Mouse (Mus musculus): ENCODE data around the gene Akap2.

The Akap2 gene

DNA sequence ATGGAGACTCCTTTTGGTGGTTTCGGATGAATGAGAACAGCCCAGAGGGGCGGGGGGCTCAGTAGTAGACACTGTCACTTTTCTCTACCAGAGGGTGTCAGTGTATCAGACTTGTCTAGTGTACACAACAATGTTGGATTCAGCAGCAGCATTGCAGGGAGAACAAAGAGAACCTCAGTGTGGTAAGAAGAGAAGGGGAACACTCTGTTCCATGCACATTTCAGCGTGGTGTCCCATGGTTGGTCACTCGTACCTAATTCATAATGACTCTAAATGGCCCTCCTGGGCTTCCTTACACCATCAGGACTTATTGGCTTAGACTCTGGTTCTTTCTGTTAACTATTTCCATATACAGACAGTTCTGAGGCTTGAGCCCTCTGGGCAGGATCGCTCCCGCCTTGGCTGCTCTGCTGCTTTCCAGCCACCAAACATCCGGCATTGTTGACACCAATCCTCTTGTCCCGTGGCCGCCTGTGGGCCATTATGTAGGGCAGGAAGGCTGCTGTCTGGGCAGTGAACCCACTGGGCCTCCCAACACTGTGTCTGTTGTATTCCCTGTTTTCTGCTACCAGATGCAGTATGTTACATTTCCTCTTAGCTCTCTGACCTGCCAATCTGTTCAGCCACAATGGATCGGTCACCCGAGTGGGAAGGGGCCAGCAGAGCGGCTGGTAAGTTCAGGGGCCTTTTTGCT lies 19.4 kb upstream of the Akap2 start:
- in situ Hi-C loops (cut with MboI; ENCODE audit: low sequenced_read_pairs), result no loop called here

DNA sequence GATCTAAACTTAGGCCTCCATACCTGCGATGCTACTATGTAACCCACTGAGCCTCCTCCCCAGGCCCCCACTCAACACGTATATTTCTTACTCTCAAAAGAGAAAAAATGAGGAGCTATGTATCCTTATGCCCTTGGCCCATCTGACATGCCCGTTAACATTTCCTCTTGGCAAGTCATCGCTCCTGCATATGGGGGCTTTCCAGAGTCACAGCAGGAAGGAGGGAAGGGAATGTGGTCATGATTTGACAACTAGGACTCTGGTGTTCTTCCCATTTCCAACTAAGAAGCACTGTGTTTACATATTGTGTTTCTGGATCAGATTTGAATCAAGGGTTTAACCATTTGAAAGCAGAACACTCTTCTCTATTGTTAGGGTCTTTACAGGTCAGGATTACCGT lies 15.9 kb upstream of the Akap2 start:
- in situ Hi-C loops (cut with MboI; ENCODE audit: low sequenced_read_pairs), result no loop called here

DNA sequence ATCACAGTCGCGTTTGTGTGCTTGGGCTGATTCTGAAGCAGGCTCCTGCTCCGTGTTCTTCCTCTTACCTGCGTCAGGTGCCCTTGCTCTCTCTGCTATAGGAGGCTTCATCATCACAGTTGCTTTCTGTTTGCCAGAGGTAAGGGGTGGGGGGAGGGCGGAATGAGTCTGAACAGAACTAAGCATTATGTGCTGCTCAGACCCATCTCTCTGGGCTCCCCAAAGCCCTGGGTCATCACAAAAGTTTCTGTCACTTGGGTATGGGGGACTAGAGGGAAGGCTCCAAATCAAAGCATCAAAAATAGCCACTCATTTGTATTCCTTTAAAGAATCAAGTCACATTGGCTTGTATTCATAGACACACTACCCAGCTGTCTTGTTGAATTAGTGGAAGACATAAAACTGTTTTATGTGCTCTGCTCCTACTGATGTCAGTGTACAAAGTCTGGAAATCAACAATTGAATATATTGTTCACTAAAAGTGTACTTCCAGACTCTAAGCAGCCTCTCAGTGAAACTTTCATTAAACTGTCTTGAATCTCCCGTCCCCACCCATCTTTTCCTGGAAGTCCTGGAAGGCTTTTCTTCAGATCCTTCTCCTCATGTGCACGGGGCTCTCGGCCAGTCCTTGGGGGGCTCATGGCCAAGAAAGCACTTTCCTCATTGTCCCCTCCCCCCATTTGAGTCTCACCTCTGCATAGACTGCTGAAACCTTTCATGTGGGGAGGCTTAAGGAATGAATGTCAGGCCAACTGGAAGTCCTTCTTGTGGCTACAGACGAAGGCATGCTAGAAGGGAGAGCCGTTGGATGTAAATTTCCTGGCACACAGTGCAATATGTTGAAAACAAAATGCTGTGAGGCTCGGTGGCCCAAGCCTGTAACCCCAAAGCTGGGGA lies 13.6 kb upstream of the Akap2 start:
- in situ Hi-C loops (cut with MboI; ENCODE audit: low sequenced_read_pairs), result no loop called here

DNA sequence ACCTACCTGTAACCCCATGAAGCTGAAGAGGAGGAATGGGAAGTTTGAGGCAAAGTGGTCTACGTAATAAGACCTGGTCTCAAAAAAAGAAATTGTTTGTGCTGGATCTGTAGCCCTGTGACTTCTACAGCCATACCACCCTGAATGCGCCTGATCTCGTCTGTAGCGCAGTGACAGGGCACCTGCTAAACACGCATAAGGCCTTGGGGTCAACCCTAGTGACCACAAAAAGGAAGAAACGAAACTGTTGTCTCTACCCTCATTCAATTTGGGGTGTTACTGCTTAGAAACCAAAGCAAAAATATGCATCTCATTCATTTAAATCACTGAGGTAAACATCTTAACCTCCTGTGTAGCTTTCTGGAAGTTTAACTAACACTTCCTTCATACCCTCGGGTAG lies 12.9 kb upstream of the Akap2 start:
- in situ Hi-C loops (cut with MboI; ENCODE audit: low sequenced_read_pairs), result no loop called here

DNA sequence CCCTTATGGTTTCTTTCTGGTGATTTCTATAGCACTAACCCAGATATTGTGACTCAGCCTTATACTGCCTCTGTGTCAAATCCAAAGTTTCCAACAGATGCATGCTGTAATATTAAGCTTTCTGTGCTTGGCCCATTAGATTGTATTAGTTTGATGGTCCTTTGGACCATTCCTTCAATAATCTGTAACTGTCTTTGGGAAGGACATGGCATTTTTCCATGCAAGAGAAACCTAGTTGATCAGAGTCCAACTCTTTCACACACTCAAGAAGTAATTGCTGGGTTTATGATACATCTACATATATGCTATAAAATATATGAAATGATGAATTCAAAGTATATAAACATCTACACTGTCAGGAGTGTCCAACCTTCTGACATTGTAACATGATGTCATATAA lies 1.6 kb upstream of the Akap2 start:
- in situ Hi-C loops (cut with MboI; ENCODE audit: low sequenced_read_pairs), result no loop called here

DNA sequence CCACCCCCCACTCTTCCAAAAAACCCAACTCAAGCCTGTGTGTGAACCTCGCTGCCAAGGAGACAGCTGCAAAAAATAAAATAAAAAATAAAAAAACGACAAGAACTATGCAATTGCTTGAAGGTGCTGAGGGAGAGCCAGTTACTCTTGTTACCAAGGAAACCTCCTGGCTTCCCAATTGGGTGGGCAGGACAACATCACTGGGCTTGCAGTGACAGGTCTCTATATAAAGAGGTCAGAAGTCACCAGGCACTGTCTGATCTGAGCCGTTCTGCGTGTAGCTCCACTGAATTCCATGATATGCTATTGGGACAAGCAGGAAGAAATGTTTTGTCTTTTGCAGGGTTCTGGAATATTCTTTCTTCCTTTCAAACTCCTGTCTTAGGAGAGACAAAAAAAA lies 722 bp upstream of the Akap2 start:
- in situ Hi-C loops (cut with MboI; ENCODE audit: low sequenced_read_pairs), result no loop called here

DNA sequence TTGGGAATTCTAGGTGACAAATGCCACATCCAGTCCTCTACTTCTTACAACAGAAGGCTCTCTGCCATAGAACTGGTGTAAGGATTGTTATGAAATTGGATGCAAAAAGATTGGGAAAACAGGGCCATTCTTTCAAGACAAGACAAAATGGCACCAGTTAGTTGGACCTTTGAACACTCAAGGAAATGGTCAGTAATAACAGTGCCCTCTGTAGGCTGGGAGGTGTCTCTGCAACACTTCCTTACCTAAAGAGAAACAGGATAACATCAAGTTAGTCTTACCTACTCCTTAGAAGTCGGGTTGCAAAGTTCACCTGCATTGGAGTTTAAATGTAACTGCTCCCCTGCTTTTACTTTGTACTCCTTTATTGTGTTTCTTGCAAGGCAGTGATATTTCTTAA lies 1.9 kb downstream of the Akap2 start:
- in situ Hi-C loops (cut with MboI; ENCODE audit: low sequenced_read_pairs), result no loop called here

DNA sequence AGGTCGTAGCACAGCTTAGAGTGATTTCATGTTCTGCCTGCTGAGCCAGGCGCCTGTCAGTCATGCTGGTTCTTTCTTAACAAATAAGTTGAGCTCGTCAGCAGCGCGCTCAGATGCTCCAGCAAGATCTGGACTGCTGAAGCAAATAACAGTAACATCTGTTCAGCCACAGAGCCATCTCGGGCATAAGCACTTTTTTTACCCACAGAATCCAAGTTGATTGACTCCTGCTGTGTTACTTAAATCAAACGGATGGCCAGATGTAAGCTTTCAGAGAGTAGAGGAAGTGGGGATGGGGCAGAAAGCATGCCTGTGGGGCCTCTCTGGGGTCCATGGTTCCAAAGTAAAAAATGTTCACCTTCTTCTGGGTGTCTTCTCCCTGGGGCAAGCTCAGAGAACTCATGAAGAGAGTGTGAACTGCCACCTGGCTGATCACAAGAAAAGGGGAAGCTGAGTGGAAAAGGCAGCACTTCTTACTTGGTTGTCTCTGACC lies 3.5 kb downstream of the Akap2 start:
- in situ Hi-C loops (cut with MboI; ENCODE audit: low sequenced_read_pairs), result no loop called here

DNA sequence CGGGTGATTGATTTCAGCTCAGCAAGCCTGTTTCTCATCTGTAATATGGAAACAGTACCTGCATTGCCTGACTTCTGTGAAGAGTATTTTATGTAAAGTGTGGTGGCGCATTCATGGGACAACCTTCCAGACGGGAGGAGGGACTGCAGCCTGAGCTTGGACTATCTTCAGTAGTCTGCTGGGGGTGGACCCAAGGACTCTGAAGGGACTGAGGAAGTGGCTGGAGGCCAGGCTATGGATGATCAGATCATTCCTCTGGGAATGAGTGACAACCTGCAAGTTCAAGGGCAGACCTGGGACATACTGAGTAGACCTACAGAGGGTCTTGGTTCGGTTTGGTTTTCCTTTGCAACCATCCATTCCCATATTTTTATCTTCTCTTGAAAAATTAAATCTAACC lies 4.8 kb downstream of the Akap2 start:
- in situ Hi-C loops (cut with MboI; ENCODE audit: low sequenced_read_pairs), result no loop called here

DNA sequence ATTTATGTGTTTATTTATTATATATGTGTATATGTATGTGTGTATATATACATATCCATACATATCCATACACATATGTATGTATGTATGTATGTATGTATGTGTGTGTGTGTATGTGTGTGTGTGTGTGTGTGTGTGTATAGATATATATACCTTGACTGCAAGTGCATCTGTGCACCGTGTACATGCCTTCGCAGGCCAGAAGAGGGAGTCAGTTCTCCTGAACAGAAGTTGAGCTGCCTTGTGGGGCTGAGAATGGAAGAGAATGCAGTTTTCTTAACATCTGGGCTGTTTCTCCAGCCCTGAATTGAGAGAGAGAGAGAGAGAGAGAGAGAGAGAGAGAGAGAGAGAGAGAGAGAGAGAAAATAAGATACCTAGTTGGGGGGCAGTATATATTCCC lies 6.2 kb downstream of the Akap2 start:
- in situ Hi-C loops (cut with MboI; ENCODE audit: low sequenced_read_pairs), result no loop called here

DNA sequence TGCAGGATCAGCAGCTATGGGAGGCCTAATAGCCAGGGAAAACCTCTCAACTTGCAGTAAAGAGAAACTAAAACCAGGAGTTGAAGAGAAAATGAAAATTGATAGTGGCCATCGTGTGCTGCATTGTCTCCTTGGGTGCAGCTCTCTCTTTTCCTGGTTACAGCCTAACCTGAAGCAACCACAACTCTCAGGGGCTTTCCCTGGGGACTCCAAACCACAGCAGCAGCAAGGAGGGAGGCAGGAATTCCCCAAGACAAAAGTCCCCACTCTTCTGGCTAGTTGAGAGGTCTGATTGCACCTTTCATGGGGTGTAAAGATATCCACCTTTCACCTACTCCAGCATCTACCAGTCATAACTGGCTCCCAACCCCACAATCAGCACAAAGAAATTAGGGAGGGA lies 8.1 kb downstream of the Akap2 start:
- in situ Hi-C loops (cut with MboI; ENCODE audit: low sequenced_read_pairs), result no loop called here

DNA sequence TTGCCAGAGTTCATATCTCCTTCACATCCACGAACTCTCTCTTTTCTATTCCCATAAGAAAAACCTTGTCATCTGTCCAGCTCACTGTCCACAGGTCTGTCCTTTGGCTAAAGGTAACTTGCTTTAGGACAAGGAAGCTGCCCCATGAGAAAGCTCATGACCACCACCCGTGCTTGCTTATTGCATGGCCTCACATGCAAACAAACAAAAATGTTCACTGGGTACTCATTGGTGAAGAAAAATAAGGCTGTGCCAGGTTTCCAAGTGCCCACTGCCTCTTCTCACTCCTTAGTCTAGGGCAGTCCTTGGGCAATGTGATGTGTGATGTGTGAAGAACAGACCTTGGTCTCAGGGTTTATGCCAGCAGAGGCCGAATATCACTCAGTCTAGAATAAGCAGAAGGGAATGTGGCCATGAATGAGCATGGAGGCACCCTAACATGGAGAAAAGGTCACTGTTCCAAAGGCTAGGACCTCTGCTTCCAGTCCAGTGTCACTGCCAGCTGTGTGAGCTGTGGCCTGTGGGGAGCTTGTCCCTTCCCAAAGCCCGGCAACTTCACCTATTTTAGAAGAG lies 11.2 kb downstream of the Akap2 start:
- in situ Hi-C loops (cut with MboI; ENCODE audit: low sequenced_read_pairs), result no loop called here

DNA sequence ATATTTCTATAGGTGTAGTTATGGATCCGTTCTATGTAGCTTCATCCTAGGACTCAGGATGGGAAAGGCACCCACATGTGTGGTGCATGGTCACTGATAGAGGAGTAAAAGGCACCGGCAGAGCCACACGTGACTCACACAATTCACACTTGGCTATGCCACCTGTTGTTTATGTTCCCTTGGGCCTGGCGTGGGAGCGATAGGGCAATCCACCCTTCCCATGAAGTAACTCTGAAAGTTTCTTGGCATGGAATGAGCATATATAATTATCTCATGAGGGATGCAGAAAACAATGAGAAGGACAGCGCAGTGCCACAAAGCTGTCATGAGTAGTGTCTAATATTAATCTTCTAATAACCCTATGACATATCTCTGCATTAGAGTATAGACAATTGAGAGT lies 12.6 kb downstream of the Akap2 start:
- in situ Hi-C loops (cut with MboI; ENCODE audit: low sequenced_read_pairs), result no loop called here

DNA sequence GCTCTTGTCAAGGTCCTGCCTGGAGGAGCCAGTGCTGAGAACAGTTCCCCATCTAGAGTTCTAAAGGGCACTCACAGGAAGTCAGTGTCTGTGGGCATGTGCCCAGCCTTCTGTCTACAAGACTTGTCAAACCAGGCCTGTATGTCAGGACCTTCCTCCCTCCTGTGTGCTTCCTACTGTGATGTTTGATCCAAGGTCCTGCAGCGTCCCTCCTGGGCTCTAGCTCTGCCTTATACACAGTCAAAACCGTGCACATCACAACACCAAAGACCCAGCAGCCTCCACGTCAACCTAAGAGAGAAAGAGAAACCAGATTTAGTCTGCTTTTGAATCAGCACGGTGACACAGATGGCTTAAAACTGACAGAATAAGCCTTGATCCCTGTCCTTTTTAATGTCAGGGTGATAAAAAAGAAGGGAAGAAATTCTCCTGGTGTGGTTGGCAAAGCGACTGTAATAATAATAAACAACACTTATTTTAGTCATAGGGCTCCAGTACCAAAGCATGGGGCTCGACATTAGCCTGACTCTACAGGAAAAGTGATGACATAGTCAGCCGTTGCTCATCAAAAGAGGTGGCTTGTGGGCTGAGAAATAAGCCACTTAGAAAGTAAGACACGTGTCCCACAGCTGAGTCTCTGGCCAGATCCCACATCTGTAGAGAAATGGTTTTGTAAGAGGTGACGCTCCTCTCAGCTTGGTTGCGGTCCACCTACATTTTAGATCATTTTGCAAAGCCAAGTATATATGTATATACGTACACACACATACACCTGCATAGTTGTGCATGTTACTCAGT lies 13.5 kb downstream of the Akap2 start:
- in situ Hi-C loops (cut with MboI; ENCODE audit: low sequenced_read_pairs), result no loop called here

DNA sequence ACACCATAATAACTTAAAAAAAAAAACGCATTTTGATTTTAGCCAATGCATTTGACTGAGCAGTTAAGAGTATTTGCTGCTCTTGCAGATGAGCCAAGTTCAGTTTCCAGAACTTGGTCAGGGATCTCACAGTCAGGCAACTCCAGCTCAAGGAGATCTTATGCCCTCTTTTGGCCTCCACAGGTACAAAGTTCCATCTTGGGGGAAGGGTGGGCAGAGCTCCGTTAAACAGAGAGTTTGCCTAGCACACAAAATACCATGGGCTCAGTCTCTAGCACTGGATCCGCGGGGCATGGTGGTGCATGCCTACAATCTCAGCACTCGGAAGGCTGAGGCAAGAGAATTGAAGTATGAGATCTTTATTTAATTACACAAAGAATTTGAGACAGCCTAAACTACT lies 14.9 kb downstream of the Akap2 start:
- in situ Hi-C loops (cut with MboI; ENCODE audit: low sequenced_read_pairs), result no loop called here

DNA sequence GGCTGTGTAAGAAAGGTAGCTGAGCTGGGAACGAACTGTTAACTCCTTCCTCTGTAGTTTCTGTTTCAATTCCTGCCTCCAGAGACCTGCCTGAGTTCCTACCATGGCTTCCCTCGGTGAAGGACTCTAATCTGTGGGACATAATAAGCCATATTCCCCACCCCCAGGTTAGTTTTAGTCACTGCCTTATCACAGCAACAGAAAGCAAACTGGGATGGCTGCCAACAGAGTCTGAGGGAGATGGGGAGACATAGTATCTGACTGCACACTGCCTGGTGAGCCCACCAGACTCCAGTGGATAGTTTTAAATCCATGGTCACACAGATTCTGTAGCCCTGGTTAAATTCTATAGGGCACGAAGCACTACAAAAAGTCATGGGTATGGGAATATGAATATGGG lies 16.0 kb downstream of the Akap2 start:
- in situ Hi-C loops (cut with MboI; ENCODE audit: low sequenced_read_pairs), result no loop called here

DNA sequence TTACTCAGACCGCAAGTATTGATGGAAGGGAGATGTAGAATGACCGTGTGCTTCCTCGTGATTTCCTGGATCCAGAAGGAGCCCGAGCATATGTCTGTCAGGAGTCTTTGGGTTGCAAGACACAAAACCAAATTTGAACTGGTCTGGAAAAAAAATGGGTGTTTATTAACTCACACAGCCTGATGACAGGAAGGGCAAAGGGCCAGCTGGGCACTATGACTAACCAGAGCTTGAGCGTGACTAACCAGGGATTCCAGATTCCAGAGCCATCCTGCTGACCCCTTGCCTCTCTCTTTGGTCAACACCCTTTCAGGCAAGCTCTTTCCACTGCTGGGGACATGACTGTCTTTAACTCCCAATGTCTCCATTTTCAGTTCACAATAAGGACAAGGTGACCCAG lies 18.0 kb downstream of the Akap2 start:
- in situ Hi-C loops (cut with MboI; ENCODE audit: low sequenced_read_pairs), result no loop called here

DNA sequence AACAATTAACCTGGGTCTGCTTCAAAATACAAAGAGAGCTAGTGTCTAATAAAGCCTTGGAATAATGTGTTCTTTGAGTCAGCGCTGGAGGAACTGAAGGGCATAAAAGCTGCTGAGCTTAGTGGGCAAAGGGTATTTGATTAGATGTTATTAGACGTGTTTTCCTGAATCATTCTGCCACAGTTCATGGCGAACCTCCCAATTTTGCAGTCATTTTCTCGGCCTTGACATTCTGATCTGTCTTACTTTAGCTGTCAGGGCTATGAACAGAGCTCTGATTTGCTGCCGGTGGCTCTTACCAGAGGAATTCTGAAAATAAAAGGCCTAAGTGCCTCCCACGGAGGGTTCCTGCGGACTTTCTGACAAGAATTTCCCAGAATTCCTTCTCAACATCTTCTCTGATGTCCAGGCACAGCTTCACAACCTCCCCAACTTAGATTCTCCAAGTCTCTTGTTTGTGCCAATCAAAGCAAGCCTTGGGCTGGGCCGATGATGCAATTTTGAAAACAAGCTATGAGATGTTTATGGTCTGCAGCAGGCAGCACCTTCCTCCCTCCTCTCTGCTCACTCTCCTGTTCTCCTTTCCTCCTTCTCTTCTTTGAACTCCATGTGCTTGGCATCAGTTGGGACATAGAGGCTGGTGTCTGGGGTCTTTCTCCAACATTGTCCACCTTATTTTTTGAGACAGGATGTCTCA lies 21.5 kb downstream of the Akap2 start:
- in situ Hi-C loops (cut with MboI; ENCODE audit: low sequenced_read_pairs), result no loop called here

DNA sequence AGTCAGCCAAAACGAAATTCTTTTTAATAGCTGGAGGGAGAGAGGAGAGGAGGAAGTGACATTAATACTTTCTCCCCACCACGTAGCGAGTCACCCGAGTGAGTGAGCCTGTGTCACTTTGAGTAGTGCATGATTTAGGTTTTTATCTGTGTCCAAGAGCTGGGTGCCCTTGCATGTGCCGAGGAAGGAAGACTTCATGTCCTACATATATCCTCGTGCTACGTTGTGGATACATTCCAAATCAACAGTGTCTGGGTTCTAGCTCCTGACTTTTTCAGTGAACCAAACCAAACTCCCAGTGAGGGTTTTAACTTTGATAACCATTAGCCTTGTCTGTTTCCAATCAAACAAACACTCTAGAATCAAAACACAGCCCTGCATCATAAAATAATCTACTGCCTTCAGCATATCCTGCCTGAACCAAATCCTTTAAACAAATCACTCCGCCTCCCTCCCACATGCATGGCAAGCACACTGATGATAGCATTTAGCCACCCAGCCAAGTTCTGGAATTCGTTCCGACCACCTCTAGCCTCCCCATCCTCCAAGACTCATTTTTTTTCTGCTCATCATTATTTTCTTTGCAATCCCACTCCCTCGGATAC lies 26.0 kb downstream of the Akap2 start:
- in situ Hi-C loops (cut with MboI; ENCODE audit: low sequenced_read_pairs), result no loop called here

DNA sequence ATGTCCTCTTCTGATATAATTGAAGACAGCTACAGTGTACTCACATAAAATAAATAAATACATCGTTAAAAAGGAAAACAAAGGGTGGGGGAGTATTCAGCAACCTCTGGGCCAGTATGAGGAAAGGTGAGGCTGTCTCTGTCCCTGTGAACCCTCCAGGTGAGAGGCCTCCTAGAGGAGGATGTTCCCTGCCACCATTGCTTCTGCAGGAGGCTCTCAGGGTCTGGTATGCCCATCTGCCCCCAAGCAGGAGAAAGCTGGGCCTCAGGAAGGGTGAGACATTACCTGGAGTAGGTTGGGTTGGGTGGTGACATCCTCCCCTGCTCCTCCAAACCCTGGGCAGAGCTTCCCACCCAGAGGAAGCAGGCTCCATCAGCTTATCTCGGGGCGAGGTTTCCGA lies 33.2 kb downstream of the Akap2 start:
- in situ Hi-C loops (cut with MboI; ENCODE audit: low sequenced_read_pairs), result no loop called here

Measured in CH12F3 (cell line).